Mouse (Mus musculus) small intestine, adult 2 months (tissue): ENCODE data around the gene Zbtb14.

Source experiments
- CTCF ChIP-seq: fragments of 200-500 bp; IDR thresholded peaks from 2 replicates; pipeline ENCODE4 v1.5.1; 2012; ENCODE audit warnings: low read depth, mild to moderate bottlenecking, control low read depth, inconsistent platforms, low read length, moderate library complexity, mixed read lengths; ENCODE audit not compliant: insufficient replicate concordance, insufficient read length; ENCODE audit errors: extremely low read depth
- POLR2A ChIP-seq: fragments of 200-500 bp; IDR thresholded peaks from 2 replicates; pipeline ENCODE4 v1.6.1; 2012; ENCODE audit warnings: low read depth, mild to moderate bottlenecking, control low read depth, inconsistent platforms, low read length, moderate library complexity

DNA sequence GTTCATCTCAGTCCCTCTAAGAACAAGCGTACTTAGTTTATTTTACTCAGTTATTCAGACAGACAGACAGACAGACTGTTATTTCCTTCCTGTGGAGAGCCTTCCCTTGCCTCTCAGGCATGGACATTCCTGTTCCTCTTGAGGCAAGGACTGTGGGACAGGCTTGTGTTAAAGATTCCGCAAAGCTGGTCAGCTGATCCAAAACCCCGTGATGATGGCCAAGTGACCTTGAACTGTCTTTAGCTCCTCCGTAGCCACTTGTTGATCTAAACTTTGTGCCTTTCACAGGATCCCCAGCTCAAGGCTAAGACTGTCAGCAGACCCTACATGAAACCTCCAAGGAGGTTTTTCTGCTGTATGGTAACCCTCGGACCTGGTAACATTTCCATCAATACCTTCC lies 14.3 kb downstream of the Zbtb14 start:
- TF ChIP-seq CTCF (no peak), POLR2A (no peak)
